Mouse (Mus musculus): ENCODE measurements around the gene Ttc19. TPM values are rescaled to one million over a fixed set of nuclear protein-coding genes. Genes with fewer than 3 reads are reported as not detected.
"Not testable (repeated sequence)": the region's sequence is repeated elsewhere in the genome, so short reads cannot be mapped to it uniquely, and the experiment has no call there.

Gene Ttc19
- polyA plus RNA-seq, 1 experiment from 2014 or later, result 17.5 TPM

GRCm38 (mm10) chr11:62343002-62343401, 61.7 kb downstream of the Ttc19 start:
- Histone ChIP-seq H3K36me3 (ENCODE audit: control insufficient read depth, insufficient read depth, low read length) (peaks cover 73% of the 10 kb centered on the region), H3K9me3 (ENCODE audit: control insufficient read depth, low read length) (no peaks in the 10 kb centered on the region), H3K27me3 (replicated peaks; ENCODE audit: control insufficient read depth, insufficient read depth, low read length) (no peaks in the 10 kb centered on the region), H3K4me2 (ENCODE audit: low read depth, low read length) (no peak overlapping the region), H3K4me1 (ENCODE audit: control insufficient read depth, insufficient read depth, low read length) (no peaks in the 10 kb centered on the region), H3K4me3 (ENCODE audit: low read depth, low read length) (no peak overlapping the region), H3K27ac (replicated peaks; ENCODE audit: low read depth, low read length) (no peak overlapping the region), H3K9ac (ENCODE audit: low read depth, low read length) (no peak overlapping the region)
- WGBS, result 94% methylated on average over 13 of the region's 13 CpGs
- ATAC-seq (ENCODE audit: low read depth), result no peak
- no peak for DNase-seq (ENCODE audit: low spot score)

GRCm38 (mm10) chr11:62351948-62352347, 70.7 kb downstream of the Ttc19 start:
- WGBS, result 66% methylated on average over 4 of the region's 4 CpGs
- Histone ChIP-seq H3K27me3 (replicated peaks; ENCODE audit: control insufficient read depth, insufficient read depth, low read length) (no peaks in the 10 kb centered on the region), H3K9me3 (ENCODE audit: control insufficient read depth, low read length) (no peaks in the 10 kb centered on the region), H3K4me3 (ENCODE audit: low read depth, low read length) (no peak overlapping the region), H3K4me2 (ENCODE audit: low read depth, low read length) (no peak overlapping the region), H3K36me3 (ENCODE audit: control insufficient read depth, insufficient read depth, low read length) (peaks cover 81% of the 10 kb centered on the region), H3K4me1 (ENCODE audit: control insufficient read depth, insufficient read depth, low read length) (no peaks in the 10 kb centered on the region), H3K9ac (ENCODE audit: low read depth, low read length) (no peak overlapping the region), H3K27ac (replicated peaks; ENCODE audit: low read depth, low read length) (no peak overlapping the region)
- DNase-seq (ENCODE audit: low spot score), result no peak
- ATAC-seq (ENCODE audit: low read depth), result no peak

GRCm38 (mm10) chr11:62355216-62355615, 73.9 kb downstream of the Ttc19 start:
- H3K27me3 ChIP-seq (replicated peaks; ENCODE audit: control insufficient read depth, insufficient read depth, low read length), result no peaks in the 10 kb centered on the region
- no peak overlapping the region for H3K4me3 ChIP-seq (ENCODE audit: low read depth, low read length)
- H3K4me1 ChIP-seq (ENCODE audit: control insufficient read depth, insufficient read depth, low read length), result no peaks in the 10 kb centered on the region
- H3K4me2 ChIP-seq (ENCODE audit: low read depth, low read length), result no peak overlapping the region
- H3K36me3 ChIP-seq (ENCODE audit: control insufficient read depth, insufficient read depth, low read length), result peaks cover 78% of the 10 kb centered on the region
- no peaks in the 10 kb centered on the region for H3K9me3 ChIP-seq (ENCODE audit: control insufficient read depth, low read length)
- H3K27ac ChIP-seq (replicated peaks; ENCODE audit: low read depth, low read length), result no peak overlapping the region
- ATAC-seq (ENCODE audit: low read depth) (no peak), DNase-seq (ENCODE audit: low spot score) (no peak)
- 97% methylated on average over 2 of the region's 2 CpGs for WGBS
- no peak overlapping the region for H3K9ac ChIP-seq (ENCODE audit: low read depth, low read length)

- Histone ChIP-seq H3K4me1 (ENCODE audit: control insufficient read depth, insufficient read depth, low read length) (no peaks in the 10 kb centered on the region), H3K4me3 (ENCODE audit: low read depth, low read length) (no peak overlapping the region), H3K27ac (replicated peaks; ENCODE audit: low read depth, low read length) (no peak overlapping the region), H3K27me3 (replicated peaks; ENCODE audit: control insufficient read depth, insufficient read depth, low read length) (no peaks in the 10 kb centered on the region), H3K9ac (ENCODE audit: low read depth, low read length) (no peak overlapping the region), H3K9me3 (ENCODE audit: control insufficient read depth, low read length) (no peaks in the 10 kb centered on the region), H3K4me2 (ENCODE audit: low read depth, low read length) (no peak overlapping the region), H3K36me3 (ENCODE audit: control insufficient read depth, insufficient read depth, low read length) (peaks cover 65% of the 10 kb centered on the region)
- DNase-seq (ENCODE audit: low spot score) (no peak), ATAC-seq (ENCODE audit: low read depth) (no peak)
- WGBS, result 93% methylated on average over 6 of the region's 6 CpGs
Observed at GRCm38 (mm10) chr11:62366879-62367278, 85.6 kb downstream of the Ttc19 start.

- H3K9me3 ChIP-seq (ENCODE audit: control insufficient read depth, low read length), result no peaks in the 10 kb centered on the region
- no peak overlapping the region for H3K4me2 ChIP-seq (ENCODE audit: low read depth, low read length)
- DNase-seq (ENCODE audit: low spot score), result no peak
- H3K36me3 ChIP-seq (ENCODE audit: control insufficient read depth, insufficient read depth, low read length), result peaks cover 65% of the 10 kb centered on the region
- no peak overlapping the region for H3K27ac ChIP-seq (replicated peaks; ENCODE audit: low read depth, low read length)
- no peak for ATAC-seq (ENCODE audit: low read depth)
- no peaks in the 10 kb centered on the region for H3K27me3 ChIP-seq (replicated peaks; ENCODE audit: control insufficient read depth, insufficient read depth, low read length)
- H3K9ac ChIP-seq (ENCODE audit: low read depth, low read length), result no peak overlapping the region
- H3K4me1 ChIP-seq (ENCODE audit: control insufficient read depth, insufficient read depth, low read length), result no peaks in the 10 kb centered on the region
- H3K4me3 ChIP-seq (ENCODE audit: low read depth, low read length), result no peak overlapping the region
Observed at GRCm38 (mm10) chr11:62369924-62370323, 88.7 kb downstream of the Ttc19 start.

GRCm38 (mm10) chr11:62371776-62372175, 90.5 kb downstream of the Ttc19 start:
- 93% methylated on average over 2 of the region's 2 CpGs for WGBS

GRCm38 (mm10) chr11:62377202-62377851, 96.1 kb downstream of the Ttc19 start:
- not testable (repeated sequence) for H3K4me2 ChIP-seq (ENCODE audit: low read depth, low read length); H3K27ac ChIP-seq (replicated peaks; ENCODE audit: low read depth, low read length); ATAC-seq (ENCODE audit: low read depth); H3K9ac ChIP-seq (ENCODE audit: low read depth, low read length); H3K4me1 ChIP-seq (ENCODE audit: control insufficient read depth, insufficient read depth, low read length); H3K4me3 ChIP-seq (ENCODE audit: low read depth, low read length); H3K9me3 ChIP-seq (ENCODE audit: control insufficient read depth, low read length); H3K27me3 ChIP-seq (replicated peaks; ENCODE audit: control insufficient read depth, insufficient read depth, low read length); DNase-seq (ENCODE audit: low spot score)
- H3K36me3 ChIP-seq (ENCODE audit: control insufficient read depth, insufficient read depth, low read length), result peaks cover 70% of the 10 kb centered on the region
- 83% methylated on average over 6 of the region's 6 CpGs for WGBS

More at GRCm38 (mm10) chr11:62371776-62372175, 90.5 kb downstream of the Ttc19 start:
- Histone ChIP-seq H3K9ac (ENCODE audit: low read depth, low read length) (no peak overlapping the region), H3K9me3 (ENCODE audit: control insufficient read depth, low read length) (no peaks in the 10 kb centered on the region), H3K36me3 (ENCODE audit: control insufficient read depth, insufficient read depth, low read length) (peaks cover 66% of the 10 kb centered on the region), H3K4me2 (ENCODE audit: low read depth, low read length) (no peak overlapping the region), H3K4me1 (ENCODE audit: control insufficient read depth, insufficient read depth, low read length) (no peaks in the 10 kb centered on the region), H3K4me3 (ENCODE audit: low read depth, low read length) (no peak overlapping the region), H3K27me3 (replicated peaks; ENCODE audit: control insufficient read depth, insufficient read depth, low read length) (no peaks in the 10 kb centered on the region), H3K27ac (replicated peaks; ENCODE audit: low read depth, low read length) (no peak overlapping the region)
- ATAC-seq (ENCODE audit: low read depth) (no peak), DNase-seq (ENCODE audit: low spot score) (no peak)

Other genes with a start within 250 kb of the Ttc19 start
- gene Adora2b, start 32.5 kb upstream of the Ttc19 start, polyA plus RNA-seq (2014; fragmentation: Nextera tagmentation; extraction: Ambion mirVana), result 12.0 and 13.8 TPM in 2 replicates
- 25.2 and 27.0 TPM in 2 replicates for gene Zswim7, start 98 bp upstream of the Ttc19 start, polyA plus RNA-seq (2014; fragmentation: Nextera tagmentation; extraction: Ambion mirVana)
- 6.6 and 8.5 TPM in 2 replicates for gene Pigl, start 177.0 kb downstream of the Ttc19 start, polyA plus RNA-seq (2014; fragmentation: Nextera tagmentation; extraction: Ambion mirVana)
- gene Ncor1, start 177.1 kb downstream of the Ttc19 start, polyA plus RNA-seq (2014; fragmentation: Nextera tagmentation; extraction: Ambion mirVana), result 144 and 154 TPM in 2 replicates